36 mouse cellular contexts compared by ENCODE assay signal in the genomic region with DNA sequence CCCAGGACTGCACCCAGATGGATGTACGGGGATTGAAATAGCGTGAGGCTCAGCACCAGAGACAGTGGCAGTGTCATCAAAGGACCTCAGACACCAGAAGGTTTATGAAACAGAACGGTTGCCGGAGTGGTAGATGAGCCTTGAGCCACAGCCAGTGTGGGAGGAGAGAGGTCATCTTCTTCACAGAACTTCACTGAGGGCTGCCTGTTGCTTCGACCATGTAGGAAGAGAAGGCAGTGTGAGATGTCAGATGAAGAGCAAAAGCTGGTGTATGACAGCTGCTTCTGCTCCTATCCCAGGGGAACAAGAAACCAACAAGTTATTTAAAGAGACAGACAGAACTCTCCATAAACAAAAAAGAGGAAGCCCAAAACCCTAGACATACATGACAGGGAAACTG. TPM values are rescaled to one million over a fixed set of nuclear protein-coding genes. Genes with fewer than 3 reads are reported as not detected.
DNase-seq lines count a peak whose midpoint lies in the region; ATAC-seq and TF ChIP-seq lines count a peak whose summit lies in the region.
"Had no signal": no experiment of that assay in that cellular context is flagged by ENCODE, and none has a peak within 500 bp of the region (broad histone marks: within the 10 kb centered on the region; RNA-seq: fewer than 3 reads in every experiment).

No protein-coding gene starts in this region.

- 0 out of 2 replicates have a peak, but pooled peaks have one; percentile 6 for ATAC-seq in kidney, embryonic 16.5 days (ENCODE audit: low FRiP score, low TSS enrichment)
- peak; percentile 56 for ATAC-seq in lung, embryonic 16.5 days (ENCODE audit: low read depth)
- ATAC-seq in lung, postnatal 0 days, result peak; percentile 58
- ATAC-seq: activated CD4-positive, CD25-positive, alpha-beta regulatory T cell, adult 4 months; CD4-positive, CD25-positive, alpha-beta regulatory T cell, adult 4 months; forebrain, embryonic 15.5 days; inflammation-experienced regulatory T-cells, adult 6 months had no signal

- H3ac ChIP-seq in myocyte (ENCODE audit: control insufficient read depth, insufficient read length), result no peak overlapping the region

- H3K79me2 ChIP-seq in myocyte (ENCODE audit: control insufficient read depth, insufficient read depth), result no peaks in the 10 kb centered on the region

- no peaks in the 10 kb centered on the region for H3K9me3 ChIP-seq in kidney, embryonic 16.5 days (ENCODE audit: low read length)
- no peaks in the 10 kb centered on the region for H3K9me3 ChIP-seq in lung, embryonic 16.5 days (ENCODE audit: control insufficient read depth, low read length)
- H3K9me3 ChIP-seq in lung, postnatal 0 days (ENCODE audit: low read length), result no peaks in the 10 kb centered on the region
- H3K9me3 ChIP-seq: forebrain, embryonic 15.5 days; heart, embryonic 13.5 days; hindbrain, embryonic 10.5 days; hindbrain, embryonic 15.5 days; midbrain, embryonic 12.5 days; neural tube, embryonic 13.5 days had no signal

- peaks cover 42% of the 10 kb centered on the region for H3K27me3 ChIP-seq in kidney, embryonic 16.5 days (ENCODE audit: insufficient read depth, low read length)
- peaks cover 29% of the 10 kb centered on the region for H3K27me3 ChIP-seq in lung, embryonic 16.5 days (ENCODE audit: control insufficient read depth, insufficient read depth, low read depth, low read length)
- H3K27me3 ChIP-seq in lung, postnatal 0 days (replicated peaks; ENCODE audit: insufficient read depth, low read length), result peaks cover 22% of the 10 kb centered on the region; the same call in 1 of the 2 replicates
- no peaks in the 10 kb centered on the region for H3K27me3 ChIP-seq in myocyte (ENCODE audit: control insufficient read depth, insufficient read depth, insufficient read length)

- no peak for TF ChIP-seq CTCF in lung, adult 2 months (IDR thresholded peaks at IDR 0.05; ENCODE audit: insufficient read depth, low read length)
- no peak for TF ChIP-seq CTCF in lung, postnatal 0 days (IDR thresholded peaks at IDR 0.05)

- WGBS in kidney, embryonic 16.5 days, result 26% methylated on average over 5 of the region's 5 CpGs
- 36% methylated on average over 5 of the region's 5 CpGs for WGBS in lung, embryonic 16.5 days
- 49% methylated on average over 5 of the region's 5 CpGs for WGBS in lung, adult 2 months
- WGBS in lung, postnatal 0 days, result 46% methylated on average over 5 of the region's 5 CpGs

- no peak for TF ChIP-seq EP300 in lung, postnatal 0 days (IDR thresholded peaks at IDR 0.05)

- no peak overlapping the region for H3K4me3 ChIP-seq in kidney, embryonic 16.5 days (ENCODE audit: low read length)
- H3K4me3 ChIP-seq in lung, embryonic 16.5 days (ENCODE audit: low read length), result no peak overlapping the region
- no peak overlapping the region for H3K4me3 ChIP-seq in lung, adult 2 months (replicated peaks; ENCODE audit: extremely low read depth, low read depth, low read length)
- H3K4me3 ChIP-seq in lung, postnatal 0 days (ENCODE audit: low read depth, low read length), result no peak overlapping the region
- H3K4me3 ChIP-seq in myocyte, result no peak overlapping the region
- H3K4me3 ChIP-seq: forebrain, embryonic 15.5 days; heart, embryonic 13.5 days; hindbrain, embryonic 10.5 days; hindbrain, embryonic 15.5 days; midbrain, embryonic 12.5 days; neural tube, embryonic 13.5 days had no signal

- H3K36me3 ChIP-seq in kidney, embryonic 16.5 days (ENCODE audit: insufficient read depth, low read length), result no peaks in the 10 kb centered on the region
- no peaks in the 10 kb centered on the region for H3K36me3 ChIP-seq in lung, embryonic 16.5 days (ENCODE audit: control insufficient read depth, insufficient read depth, low read length)
- no peaks in the 10 kb centered on the region for H3K36me3 ChIP-seq in lung, postnatal 0 days (ENCODE audit: insufficient read depth, low read length)
- H3K36me3 ChIP-seq in myocyte (ENCODE audit: control insufficient read depth, insufficient read depth), result peaks cover 2% of the 10 kb centered on the region
- H3K36me3 ChIP-seq: forebrain, embryonic 15.5 days; heart, embryonic 13.5 days; hindbrain, embryonic 10.5 days; hindbrain, embryonic 15.5 days; midbrain, embryonic 12.5 days; neural tube, embryonic 13.5 days had no signal

- no peak overlapping the region for H3K4me2 ChIP-seq in kidney, embryonic 16.5 days (replicated peaks; ENCODE audit: low read depth, low read length)
- H3K4me2 ChIP-seq in lung, embryonic 16.5 days (ENCODE audit: low read depth, low read length), result no peak overlapping the region
- no peak overlapping the region for H3K4me2 ChIP-seq in lung, postnatal 0 days (replicated peaks; ENCODE audit: low read depth, low read length)
- H3K4me2 ChIP-seq in myocyte (ENCODE audit: low read depth), result no peak overlapping the region
- H3K4me2 ChIP-seq: forebrain, embryonic 15.5 days; heart, embryonic 13.5 days; hindbrain, embryonic 15.5 days; midbrain, embryonic 12.5 days; neural tube, embryonic 13.5 days had no signal

- no peak for TF ChIP-seq POLR2A in lung, adult 2 months (IDR thresholded peaks at IDR 0.05; ENCODE audit: borderline replicate concordance, extremely low read depth, low read depth, low read length)
- no peak for TF ChIP-seq POLR2A in myocyte (IDR thresholded peaks at IDR 0.05; ENCODE audit: insufficient read length, low read depth)

- DNase-seq in kidney, postnatal 10 days, result no peak
- DNase-seq in lung, adult 2 months, result no peak
- DNase-seq in lung, postnatal 0 days (ENCODE audit: low spot score), result peak; percentile 59
- DNase-seq in spleen, postnatal 4 days (ENCODE audit: low spot score in 2 of 2), result no peak
- DNase-seq: adrenal gland, adult 2 months; adrenal gland, postnatal 36 days; cerebellum, adult 18-20 months; cerebellum, postnatal 10 days; gastrocnemius, postnatal 25 days; heart, adult 18-20 months; heart, postnatal 10 days; kidney, adult 2 months; kidney, postnatal 14 days; layer of hippocampus, adult 9-11 months; liver had no signal

- H3K27ac ChIP-seq in kidney, embryonic 16.5 days (ENCODE audit: low read length), result no peak overlapping the region
- H3K27ac ChIP-seq in lung, embryonic 16.5 days (ENCODE audit: low read length), result no peak overlapping the region
- no peak overlapping the region for H3K27ac ChIP-seq in lung, postnatal 0 days (ENCODE audit: low read length)
- H3K27ac ChIP-seq: forebrain, embryonic 15.5 days; heart, embryonic 13.5 days; hindbrain, embryonic 10.5 days; hindbrain, embryonic 15.5 days; midbrain, embryonic 12.5 days; neural tube, embryonic 13.5 days had no signal

- peaks cover 8% of the 10 kb centered on the region for H3K4me1 ChIP-seq in kidney, embryonic 16.5 days (ENCODE audit: insufficient read depth, low read length)
- H3K4me1 ChIP-seq in lung, embryonic 16.5 days (replicated peaks; ENCODE audit: control insufficient read depth, insufficient read depth, low read length), result peaks cover 15% of the 10 kb centered on the region
- H3K4me1 ChIP-seq in lung, adult 2 months (ENCODE audit: control insufficient read depth, insufficient read depth, low read length), result peaks cover 6% of the 10 kb centered on the region; the same call in 1 of the 2 replicates
- peaks cover 11% of the 10 kb centered on the region; the same call in 1 of the 2 replicates for H3K4me1 ChIP-seq in lung, postnatal 0 days (ENCODE audit: insufficient read depth, low read depth, low read length)

- no peak overlapping the region for H3K9ac ChIP-seq in kidney, embryonic 16.5 days (replicated peaks; ENCODE audit: low read length)
- H3K9ac ChIP-seq in lung, embryonic 16.5 days (ENCODE audit: low read length), result no peak overlapping the region
- H3K9ac ChIP-seq in lung, postnatal 0 days (replicated peaks; ENCODE audit: low read depth), result no peak overlapping the region
- H3K9ac ChIP-seq: forebrain, embryonic 15.5 days; heart, embryonic 13.5 days; hindbrain, embryonic 15.5 days; midbrain, embryonic 12.5 days; neural tube, embryonic 13.5 days had no signal

TF ChIP-seq in myocyte, 11 proteins besides CTCF, POLR2A, EP300 and RAD21:
- TF ChIP-seq TCF3 (IDR thresholded peaks at IDR 0.05; ENCODE audit: insufficient read length, low read depth), result no peak
- TF ChIP-seq MYOD1 (IDR thresholded peaks at IDR 0.05; ENCODE audit: control insufficient read depth in 1 of 3, insufficient read length in 2 of 3, low read depth in 2 of 3), result peak in 2 of 3 experiments; percentile 26 to 28
- peak in 1 of 3 experiments; percentile 27 for TF ChIP-seq MYOG (IDR thresholded peaks at IDR 0.05; ENCODE audit: control insufficient read depth in 1 of 3, insufficient read depth in 1 of 3, insufficient read length in 2 of 3, low read depth in 2 of 3)

RNA-seq across cellular contexts. Expression of gene Gp5, which starts 6.3 kb away (rescaled TPM):
- 0.41 and 0.58 TPM in 2 replicates for polyA plus RNA-seq in kidney, embryonic 16.5 days (2015; fragmentation: Nextera tagmentation; extraction: Ambion mirVana)
- 1.8 and 2.0 TPM in 2 replicates for polyA plus RNA-seq in lung, embryonic 16.5 days (2015; fragmentation: Nextera tagmentation; extraction: Ambion mirVana)
- polyA plus RNA-seq in lung, adult 2 months (2012; rRNA removed), result 4.3 and 6.5 TPM in 2 replicates
- 3.5 and 4.4 TPM in 2 replicates for polyA plus RNA-seq in lung, postnatal 0 days (2015; fragmentation: Nextera tagmentation; extraction: Ambion mirVana)
- polyA plus RNA-seq in myocyte (2012; fragmentation: generic; extraction: Trizol), result 0.50 TPM
- polyA plus RNA-seq: activated CD4-positive, CD25-positive, alpha-beta regulatory T cell, adult 4 months; CD4-positive, CD25-positive, alpha-beta regulatory T cell, adult 4 months; inflammation-experienced regulatory T-cells, adult 6 months had no signal

RNA-seq across cellular contexts. Expression of gene Lrrc15, which starts 21.2 kb away (rescaled TPM):
- 1.6 and 1.7 TPM in 2 replicates for polyA plus RNA-seq in kidney, embryonic 16.5 days (2015; fragmentation: Nextera tagmentation; extraction: Ambion mirVana)
- 0.13 and 0.20 TPM in 2 replicates for polyA plus RNA-seq in lung, embryonic 16.5 days (2015; fragmentation: Nextera tagmentation; extraction: Ambion mirVana)
- 0.03 and 0.04 TPM in 2 replicates for polyA plus RNA-seq in lung, adult 2 months (2012; rRNA removed)
- 1.4 and 2.0 TPM in 2 replicates for polyA plus RNA-seq in lung, postnatal 0 days (2015; fragmentation: Nextera tagmentation; extraction: Ambion mirVana)
- polyA plus RNA-seq in myocyte (2012; fragmentation: generic; extraction: Trizol), result 0.04 TPM
- polyA plus RNA-seq: activated CD4-positive, CD25-positive, alpha-beta regulatory T cell, adult 4 months; CD4-positive, CD25-positive, alpha-beta regulatory T cell, adult 4 months; cortical plate, adult 2 months; frontal cortex, adult 2 months; kidney, adult 2 months had no signal

RNA-seq across cellular contexts. Expression of gene Cpn2, which starts 36.9 kb away (rescaled TPM):
- not detected in 2 replicates for polyA plus RNA-seq in kidney, embryonic 16.5 days (2015; fragmentation: Nextera tagmentation; extraction: Ambion mirVana)
- polyA plus RNA-seq in lung, embryonic 16.5 days (2015; fragmentation: Nextera tagmentation; extraction: Ambion mirVana), result not detected in 2 replicates
- 0.34 and 1.0 TPM in 2 replicates for polyA plus RNA-seq in lung, adult 2 months (2012; rRNA removed)
- 0.06 and 0.10 TPM in 2 replicates for polyA plus RNA-seq in lung, postnatal 0 days (2015; fragmentation: Nextera tagmentation; extraction: Ambion mirVana)
- not detected for polyA plus RNA-seq in myocyte (2012; fragmentation: generic; extraction: Trizol)
- polyA plus RNA-seq: activated CD4-positive, CD25-positive, alpha-beta regulatory T cell, adult 4 months; brain, embryonic 14.5 days; CD4-positive, CD25-positive, alpha-beta regulatory T cell, adult 4 months; cortical plate, adult 2 months; embryonic facial prominence, embryonic 11.5 days; forebrain, embryonic 15.5 days; frontal cortex, adult 2 months; heart, embryonic 13.5 days; hindbrain, embryonic 10.5 days; hindbrain, embryonic 15.5 days; inflammation-experienced regulatory T-cells, adult 6 months; limb, embryonic 11.5 days; midbrain, embryonic 12.5 days; midbrain, postnatal 0 days; neural tube, embryonic 13.5 days; stomach, embryonic 14.5 days; thymus, postnatal 0 days; urinary bladder, adult 2 months had no signal

Comparison
In these comparisons a context has a peak if more than half of its experiments do, and no peak if none do; other contexts are left out.
1. ATAC-seq: peak in every context shown above with its lines; median percentile 58 in lung, postnatal 0 days; 56 in lung, embryonic 16.5 days; 6 in kidney, embryonic 16.5 days.